Mouse (Mus musculus): ENCODE results near the gene Fgfr2. TPM values are rescaled to one million over a fixed set of nuclear protein-coding genes. Genes with fewer than 3 reads are reported as not detected.

The Fgfr2 gene
- polyA plus RNA-seq, 1 experiment from 2014 or later: 123 TPM

GRCm38 (mm10) chr7:132575623-132576022 lies 547.5 kb downstream of the Fgfr2 start:
- ATAC-seq (ENCODE audit: low FRiP score, low read depth): peak; percentile 79
- Histone ChIP-seq H3K36me3 (no peaks in the 10 kb centered on the region), H3K4me3 (peak overlapping the region; percentile 71), H3K27ac (peak overlapping the region; percentile 95), H3K9ac (peak overlapping the region; percentile 81), H3K9me3 (no peaks in the 10 kb centered on the region), H3K27me3 (no peaks in the 10 kb centered on the region), H3K4me2 (replicated peaks) (peak overlapping the region; percentile 70), H3K4me1 (peaks cover 49% of the 10 kb centered on the region)
- 0% methylated on average over 12 of the region's 13 CpGs for WGBS

GRCm38 (mm10) chr7:132574646-132575045 lies 548.5 kb downstream of the Fgfr2 start:
- WGBS: 85% methylated on average over 5 of the region's 5 CpGs
- H3K27ac ChIP-seq: no peak overlapping the region
- peaks cover 4% of the 10 kb centered on the region for H3K36me3 ChIP-seq
- H3K4me3 ChIP-seq: 0 out of 2 replicates have a peak overlapping the region, but pooled peaks have one; percentile 14
- H3K9ac ChIP-seq: no peak overlapping the region
- no peak for ATAC-seq (ENCODE audit: low FRiP score, low read depth)
- no peaks in the 10 kb centered on the region for H3K27me3 ChIP-seq
- H3K4me2 ChIP-seq (replicated peaks): peak overlapping the region; percentile 70
- peaks cover 58% of the 10 kb centered on the region for H3K4me1 ChIP-seq
- no peaks in the 10 kb centered on the region for H3K9me3 ChIP-seq

GRCm38 (mm10) chr7:132573205-132573604 lies 549.9 kb downstream of the Fgfr2 start:
- Histone ChIP-seq H3K4me1 (peaks cover 58% of the 10 kb centered on the region), H3K36me3 (peaks cover 19% of the 10 kb centered on the region), H3K4me3 (no peak overlapping the region), H3K27me3 (no peaks in the 10 kb centered on the region), H3K9ac (no peak overlapping the region), H3K4me2 (replicated peaks) (peak overlapping the region; percentile 70), H3K9me3 (no peaks in the 10 kb centered on the region), H3K27ac (peak overlapping the region; percentile 64)
- ATAC-seq (ENCODE audit: low FRiP score, low read depth): no peak
- WGBS: 48% methylated on average over 6 of the region's 6 CpGs

GRCm38 (mm10) chr7:132572738-132573137 lies 550.4 kb downstream of the Fgfr2 start:
- H3K9me3 ChIP-seq: no peaks in the 10 kb centered on the region
- peaks cover 58% of the 10 kb centered on the region for H3K4me1 ChIP-seq
- H3K36me3 ChIP-seq: peaks cover 23% of the 10 kb centered on the region
- H3K9ac ChIP-seq: no peak overlapping the region
- H3K4me2 ChIP-seq (replicated peaks): peak overlapping the region; percentile 70
- no peaks in the 10 kb centered on the region for H3K27me3 ChIP-seq
- peak overlapping the region; percentile 64; the same call in 1 of the 2 replicates for H3K27ac ChIP-seq
- 81% methylated on average over 3 of the region's 3 CpGs for WGBS
- H3K4me3 ChIP-seq: no peak overlapping the region
- no peak for ATAC-seq (ENCODE audit: low FRiP score, low read depth)

GRCm38 (mm10) chr7:132571481-132571880 lies 551.7 kb downstream of the Fgfr2 start:
- Histone ChIP-seq H3K4me2 (replicated peaks) (peak overlapping the region; percentile 25), H3K36me3 (peaks cover 23% of the 10 kb centered on the region), H3K9ac (no peak overlapping the region), H3K9me3 (no peaks in the 10 kb centered on the region), H3K27me3 (no peaks in the 10 kb centered on the region), H3K27ac (peak overlapping the region; percentile 48; the same call in 1 of the 2 replicates), H3K4me1 (peaks cover 56% of the 10 kb centered on the region), H3K4me3 (no peak overlapping the region; the same call in 1 of the 2 replicates)
- 68% methylated on average over 8 of the region's 8 CpGs for WGBS
- ATAC-seq (ENCODE audit: low FRiP score, low read depth): no peak

GRCm38 (mm10) chr7:132570071-132570470 lies 553.1 kb downstream of the Fgfr2 start:
- H3K9me3 ChIP-seq: no peaks in the 10 kb centered on the region
- H3K27ac ChIP-seq: no peak overlapping the region
- WGBS: 83% methylated on average over 5 of the region's 5 CpGs
- H3K4me3 ChIP-seq: no peak overlapping the region
- ATAC-seq (ENCODE audit: low FRiP score, low read depth): no peak
- H3K4me2 ChIP-seq (replicated peaks): no peak overlapping the region
- H3K27me3 ChIP-seq: no peaks in the 10 kb centered on the region
- H3K36me3 ChIP-seq: peaks cover 30% of the 10 kb centered on the region
- H3K4me1 ChIP-seq: peaks cover 50% of the 10 kb centered on the region
- H3K9ac ChIP-seq: no peak overlapping the region

GRCm38 (mm10) chr7:132568817-132569216 lies 554.3 kb downstream of the Fgfr2 start:
- no peak overlapping the region for H3K27ac ChIP-seq
- peaks cover 40% of the 10 kb centered on the region for H3K4me1 ChIP-seq
- peaks cover 42% of the 10 kb centered on the region for H3K36me3 ChIP-seq
- no peak overlapping the region for H3K9ac ChIP-seq
- no peak for ATAC-seq (ENCODE audit: low FRiP score, low read depth)
- H3K9me3 ChIP-seq: no peaks in the 10 kb centered on the region
- no peaks in the 10 kb centered on the region for H3K27me3 ChIP-seq
- H3K4me2 ChIP-seq (replicated peaks): no peak overlapping the region
- H3K4me3 ChIP-seq: no peak overlapping the region
- WGBS: 85% methylated on average over 6 of the region's 6 CpGs

GRCm38 (mm10) chr7:132565831-132566230 lies 557.3 kb downstream of the Fgfr2 start:
- H3K9ac ChIP-seq: no peak overlapping the region
- no peak overlapping the region for H3K27ac ChIP-seq
- no peak overlapping the region for H3K4me3 ChIP-seq
- peaks cover 15% of the 10 kb centered on the region for H3K4me1 ChIP-seq
- WGBS: 71% methylated on average over 1 of the region's 1 CpGs
- no peak overlapping the region for H3K4me2 ChIP-seq (replicated peaks)
- no peaks in the 10 kb centered on the region for H3K27me3 ChIP-seq
- ATAC-seq (ENCODE audit: low FRiP score, low read depth): no peak
- H3K9me3 ChIP-seq: no peaks in the 10 kb centered on the region
- peaks cover 72% of the 10 kb centered on the region for H3K36me3 ChIP-seq

- ATAC-seq (ENCODE audit: low FRiP score, low read depth): no peak
- no peaks in the 10 kb centered on the region for H3K27me3 ChIP-seq
- H3K36me3 ChIP-seq: peaks cover 77% of the 10 kb centered on the region
- no peak overlapping the region for H3K27ac ChIP-seq
- H3K9me3 ChIP-seq: no peaks in the 10 kb centered on the region
- H3K4me3 ChIP-seq: no peak overlapping the region
- H3K9ac ChIP-seq: no peak overlapping the region
- H3K4me2 ChIP-seq (replicated peaks): no peak overlapping the region
- WGBS: 40% methylated on average over 3 of the region's 3 CpGs
- peaks cover 9% of the 10 kb centered on the region; the same call in 1 of the 2 replicates for H3K4me1 ChIP-seq
Observed at GRCm38 (mm10) chr7:132559138-132559766, 563.9 kb downstream of the Fgfr2 start.

GRCm38 (mm10) chr7:132558141-132558736 lies 564.9 kb downstream of the Fgfr2 start:
- Histone ChIP-seq H3K9ac (no peak overlapping the region), H3K4me1 (peaks cover 15% of the 10 kb centered on the region; the same call in 1 of the 2 replicates), H3K4me2 (replicated peaks) (no peak overlapping the region), H3K27me3 (no peaks in the 10 kb centered on the region), H3K27ac (no peak overlapping the region), H3K9me3 (no peaks in the 10 kb centered on the region), H3K4me3 (no peak overlapping the region), H3K36me3 (peaks cover 66% of the 10 kb centered on the region)
- 86% methylated on average over 7 of the region's 7 CpGs for WGBS
- no peak for ATAC-seq (ENCODE audit: low FRiP score, low read depth)

- H3K9ac ChIP-seq: no peak overlapping the region
- ATAC-seq (ENCODE audit: low FRiP score, low read depth): no peak
- peaks cover 15% of the 10 kb centered on the region; the same call in 1 of the 2 replicates for H3K4me1 ChIP-seq
- 83% methylated on average over 5 of the region's 5 CpGs for WGBS
- no peak overlapping the region for H3K4me3 ChIP-seq
- H3K36me3 ChIP-seq: peaks cover 50% of the 10 kb centered on the region
- no peak overlapping the region for H3K27ac ChIP-seq
- H3K27me3 ChIP-seq: no peaks in the 10 kb centered on the region
- no peak overlapping the region for H3K4me2 ChIP-seq (replicated peaks)
- no peaks in the 10 kb centered on the region for H3K9me3 ChIP-seq
Observed at GRCm38 (mm10) chr7:132556575-132556974, 566.6 kb downstream of the Fgfr2 start.

- H3K4me3 ChIP-seq: no peak overlapping the region
- no peak for ATAC-seq (ENCODE audit: low FRiP score, low read depth)
- H3K4me1 ChIP-seq: peaks cover 15% of the 10 kb centered on the region; the same call in 1 of the 2 replicates
Observed at GRCm38 (mm10) chr7:132555911-132556310, 567.2 kb downstream of the Fgfr2 start.

More at GRCm38 (mm10) chr7:132555911-132556310, 567.2 kb downstream of the Fgfr2 start:
- no peak overlapping the region for H3K27ac ChIP-seq
- H3K4me2 ChIP-seq (replicated peaks): no peak overlapping the region
- no peak overlapping the region for H3K9ac ChIP-seq
- WGBS: 29% methylated on average over 4 of the region's 4 CpGs
- H3K36me3 ChIP-seq: peaks cover 43% of the 10 kb centered on the region
- H3K27me3 ChIP-seq: no peaks in the 10 kb centered on the region
- H3K9me3 ChIP-seq: no peaks in the 10 kb centered on the region
